8 mouse cellular contexts compared by ENCODE assay signal in genomic region chr8:13105908-13106551, GRCm38 (mm10). TPM values are rescaled to one million over a fixed set of nuclear protein-coding genes. Genes with fewer than 3 reads are reported as not detected.
A peak's percentile ranks its signal among the peaks of the same experiment; 100 is the strongest.
DNase-seq lines count a peak whose midpoint lies in the region; ATAC-seq and TF ChIP-seq lines count a peak whose summit lies in the region.

No protein-coding gene starts in this region.

- H3K9me3 ChIP-seq in heart, embryonic 12.5 days (replicated peaks): no peaks in the 10 kb centered on the region
- H3K9me3 ChIP-seq in embryonic facial prominence, embryonic 13.5 days: no peaks in the 10 kb centered on the region
- H3K9me3 ChIP-seq in hindbrain, embryonic 13.5 days: no peaks in the 10 kb centered on the region

- no peak for TF ChIP-seq CTCF in liver, adult 2 months (IDR thresholded peaks at IDR 0.05; ENCODE audit: low read depth, low read length)
- TF ChIP-seq CTCF in olfactory bulb, adult 2 months (IDR thresholded peaks at IDR 0.05; ENCODE audit: insufficient read depth, low read depth, low read length): no peak

- peak overlapping the region; percentile 90 for H3K4me2 ChIP-seq in heart, embryonic 12.5 days
- peak overlapping the region; percentile 95 for H3K4me2 ChIP-seq in embryonic facial prominence, embryonic 13.5 days
- H3K4me2 ChIP-seq in hindbrain, embryonic 13.5 days: peak overlapping the region; percentile 98

- peaks cover 48% of the 10 kb centered on the region for H3K79me2 ChIP-seq in liver, adult 2 months (ENCODE audit: control insufficient read depth, insufficient read depth, low read length)

- intact Hi-C loops in heart, postnatal 10 days (cut with DNase I): loop anchor here (5.0 kb wide), 1 partner anchor 129 kb away; no protein-coding TSS in a partner anchor

- H3K36me3 ChIP-seq in heart, embryonic 12.5 days: peaks cover 16% of the 10 kb centered on the region
- H3K36me3 ChIP-seq in embryonic facial prominence, embryonic 13.5 days: peaks cover 21% of the 10 kb centered on the region
- H3K36me3 ChIP-seq in hindbrain, embryonic 13.5 days: peaks cover 10% of the 10 kb centered on the region
- H3K36me3 ChIP-seq in liver, adult 2 months (ENCODE audit: control insufficient read depth, insufficient read depth, low read length): peaks cover 2% of the 10 kb centered on the region

- peaks cover 37% of the 10 kb centered on the region for H3K4me1 ChIP-seq in heart, embryonic 12.5 days (replicated peaks)
- H3K4me1 ChIP-seq in embryonic facial prominence, embryonic 13.5 days: peaks cover 30% of the 10 kb centered on the region
- peaks cover 59% of the 10 kb centered on the region for H3K4me1 ChIP-seq in hindbrain, embryonic 13.5 days (replicated peaks)
- H3K4me1 ChIP-seq in liver, adult 2 months (ENCODE audit: control insufficient read depth, insufficient read depth, low read length): peaks cover 16% of the 10 kb centered on the region
- H3K4me1 ChIP-seq in olfactory bulb, adult 2 months (ENCODE audit: control insufficient read depth, insufficient read depth, low read length): peaks cover 2% of the 10 kb centered on the region; the same call in 1 of the 2 replicates

- ATAC-seq in heart, embryonic 12.5 days (ENCODE audit: insufficient number of reproducible peaks, low FRiP score): peak; percentile 63
- peak; percentile 40; the same call in 1 of the 2 replicates for ATAC-seq in embryonic facial prominence, embryonic 13.5 days (ENCODE audit: insufficient number of reproducible peaks, insufficient read depth, low FRiP score, low TSS enrichment, low read depth)
- ATAC-seq in hindbrain, embryonic 13.5 days (ENCODE audit: low FRiP score): peak; percentile 65

- WGBS in heart, embryonic 12.5 days: under 1% methylated on average over 53 of the region's 63 CpGs
- under 1% methylated on average over 63 of the region's 63 CpGs for WGBS in embryonic facial prominence, embryonic 13.5 days
- under 1% methylated on average over 62 of the region's 63 CpGs for WGBS in hindbrain, embryonic 13.5 days
- under 1% methylated on average over 49 of the region's 63 CpGs for WGBS in liver, adult 2 months
- 1% methylated on average over 63 of the region's 63 CpGs for WGBS in olfactory bulb, adult 2 months

- no peaks in the 10 kb centered on the region for H3K27me3 ChIP-seq in heart, embryonic 12.5 days (replicated peaks)
- no peaks in the 10 kb centered on the region for H3K27me3 ChIP-seq in embryonic facial prominence, embryonic 13.5 days
- no peaks in the 10 kb centered on the region for H3K27me3 ChIP-seq in hindbrain, embryonic 13.5 days
- no peaks in the 10 kb centered on the region for H3K27me3 ChIP-seq in liver, adult 2 months (ENCODE audit: control insufficient read depth, insufficient read depth, low read length)

- no peak for TF ChIP-seq POLR2A in liver, adult 2 months (IDR thresholded peaks at IDR 0.05; ENCODE audit: extremely low read depth, insufficient read depth, low read length)
- no peak; the same call in 1 of the 2 replicates for TF ChIP-seq POLR2A in olfactory bulb, adult 2 months (IDR thresholded peaks at IDR 0.05; ENCODE audit: insufficient read depth, low read depth, low read length)

- DNase-seq in heart, postnatal 10 days: no peak
- peak; percentile 42 for DNase-seq in ES-CJ7 (ENCODE audit: low read depth, low spot score)
- DNase-seq in liver, adult 2 months (ENCODE audit: extremely low read depth, low read depth, low spot score): peak; percentile 84
- no peak for DNase-seq in ovary, adult 18-20 months (ENCODE audit: low spot score)

- peak overlapping the region; percentile 98 for H3K4me3 ChIP-seq in heart, embryonic 12.5 days
- H3K4me3 ChIP-seq in embryonic facial prominence, embryonic 13.5 days: peak overlapping the region; percentile 65
- peak overlapping the region; percentile 82 for H3K4me3 ChIP-seq in hindbrain, embryonic 13.5 days
- H3K4me3 ChIP-seq in liver, adult 2 months (ENCODE audit: insufficient read depth, low read depth, low read length): peak overlapping the region; percentile 97
- peak overlapping the region; percentile 78 for H3K4me3 ChIP-seq in olfactory bulb, adult 2 months (ENCODE audit: insufficient read depth, low read depth, low read length)

- peak overlapping the region; percentile 95 for H3K9ac ChIP-seq in heart, embryonic 12.5 days
- H3K9ac ChIP-seq in embryonic facial prominence, embryonic 13.5 days: peak overlapping the region; percentile 88
- H3K9ac ChIP-seq in hindbrain, embryonic 13.5 days: peak overlapping the region; percentile 97
- peak overlapping the region; percentile 99 for H3K9ac ChIP-seq in liver, adult 2 months (ENCODE audit: low read depth, low read length)

- peak overlapping the region; percentile 79 for H3K27ac ChIP-seq in heart, embryonic 12.5 days (ENCODE audit: poor library complexity, severe bottlenecking)
- peak overlapping the region; percentile 91 for H3K27ac ChIP-seq in embryonic facial prominence, embryonic 13.5 days
- peak overlapping the region; percentile 96 for H3K27ac ChIP-seq in hindbrain, embryonic 13.5 days
- H3K27ac ChIP-seq in liver, adult 2 months (replicated peaks; ENCODE audit: insufficient read depth, low read depth, low read length): peak overlapping the region; percentile 98
- no peak overlapping the region; the same call in 1 of the 2 replicates for H3K27ac ChIP-seq in olfactory bulb, adult 2 months (ENCODE audit: insufficient read depth, low read depth, low read length)

RNA-seq across cellular contexts. Expression of gene Cul4a, which starts 0.6 kb away (rescaled TPM):
- polyA plus RNA-seq in heart, embryonic 12.5 days (2016; fragmentation: Nextera tagmentation; extraction: Ambion mirVana): 124 and 137 TPM in 2 replicates
- 10 to 100 TPM; 83.0 to 84.8 TPM for total RNA-seq in heart, postnatal 10 days (2021)
- 89.4 and 100 TPM in 2 replicates for polyA plus RNA-seq in embryonic facial prominence, embryonic 13.5 days (2015; fragmentation: Nextera tagmentation; extraction: Ambion mirVana)
- polyA plus RNA-seq in hindbrain, embryonic 13.5 days (2015; fragmentation: Nextera tagmentation; extraction: Ambion mirVana): 71.7 and 73.0 TPM in 2 replicates
- total RNA-seq in liver, adult 2 months (2014; rRNA removed): 85.4 and 95.0 TPM in 2 replicates
- polyA plus RNA-seq in liver, adult 2 months (2012; rRNA removed): 42.4 and 46.0 TPM in 2 replicates
- 235 TPM in 1 of 2 replicates, not detected in the other for polyA plus RNA-seq in olfactory bulb, adult 2 months (2012; ENCODE audit: insufficient read depth, insufficient read length, low replicate concordance, missing spikeins)

RNA-seq across cellular contexts. Expression of gene Pcid2, which starts 0.8 kb away (rescaled TPM):
- polyA plus RNA-seq in heart, embryonic 12.5 days (2016; fragmentation: Nextera tagmentation; extraction: Ambion mirVana): 29.3 and 29.5 TPM in 2 replicates
- total RNA-seq in heart, postnatal 10 days (2021): 10 to 100 TPM; 11.7 to 12.0 TPM
- 48.9 and 50.1 TPM in 2 replicates for polyA plus RNA-seq in embryonic facial prominence, embryonic 13.5 days (2015; fragmentation: Nextera tagmentation; extraction: Ambion mirVana)
- polyA plus RNA-seq in hindbrain, embryonic 13.5 days (2015; fragmentation: Nextera tagmentation; extraction: Ambion mirVana): 41.7 and 44.3 TPM in 2 replicates
- total RNA-seq in liver, adult 2 months (2014; rRNA removed): 7.0 and 11.2 TPM in 2 replicates
- 11.6 and 12.2 TPM in 2 replicates for polyA plus RNA-seq in liver, adult 2 months (2012; rRNA removed)
- polyA plus RNA-seq in olfactory bulb, adult 2 months (2012; ENCODE audit: insufficient read depth, insufficient read length, low replicate concordance, missing spikeins): not detected in 2 replicates

RNA-seq across cellular contexts. Expression of gene Proz, which starts 45.3 kb away (rescaled TPM):
- polyA plus RNA-seq in heart, embryonic 12.5 days (2016; fragmentation: Nextera tagmentation; extraction: Ambion mirVana): 0.39 and 0.92 TPM in 2 replicates
- total RNA-seq in heart, postnatal 10 days (2021): not detected
- polyA plus RNA-seq in embryonic facial prominence, embryonic 13.5 days (2015; fragmentation: Nextera tagmentation; extraction: Ambion mirVana): 0.20 and 0.74 TPM in 2 replicates
- 0.73 and 1.1 TPM in 2 replicates for polyA plus RNA-seq in hindbrain, embryonic 13.5 days (2015; fragmentation: Nextera tagmentation; extraction: Ambion mirVana)
- 240 and 252 TPM in 2 replicates for total RNA-seq in liver, adult 2 months (2014; rRNA removed)
- 374 and 460 TPM in 2 replicates for polyA plus RNA-seq in liver, adult 2 months (2012; rRNA removed)
- not detected in 2 replicates for polyA plus RNA-seq in olfactory bulb, adult 2 months (2012; ENCODE audit: insufficient read depth, insufficient read length, low replicate concordance, missing spikeins)

RNA-seq across cellular contexts. Expression of gene Lamp1, which starts 52.9 kb away (rescaled TPM):
- 364 and 372 TPM in 2 replicates for polyA plus RNA-seq in heart, embryonic 12.5 days (2016; fragmentation: Nextera tagmentation; extraction: Ambion mirVana)
- total RNA-seq in heart, postnatal 10 days (2021): 100 to 1,000 TPM; 310 to 323 TPM
- polyA plus RNA-seq in embryonic facial prominence, embryonic 13.5 days (2015; fragmentation: Nextera tagmentation; extraction: Ambion mirVana): 259 and 270 TPM in 2 replicates
- polyA plus RNA-seq in hindbrain, embryonic 13.5 days (2015; fragmentation: Nextera tagmentation; extraction: Ambion mirVana): 272 and 273 TPM in 2 replicates
- 381 and 420 TPM in 2 replicates for total RNA-seq in liver, adult 2 months (2014; rRNA removed)
- polyA plus RNA-seq in liver, adult 2 months (2012; rRNA removed): 563 and 625 TPM in 2 replicates
- polyA plus RNA-seq in olfactory bulb, adult 2 months (2012; ENCODE audit: insufficient read depth, insufficient read length, low replicate concordance, missing spikeins): 207 TPM in 1 of 2 replicates, not detected in the other

Comparison
In these comparisons a context has a peak if more than half of its experiments do, and no peak if none do; other contexts are left out.
1. DNase-seq: peak in ES-CJ7 (single experiment) and liver, adult 2 months (single experiment); none in heart, postnatal 10 days (0 of 2) and ovary, adult 18-20 months (single experiment).
2. RNA of gene Proz, which starts 45.3 kb away (polyA plus RNA-seq): 374 to 460 TPM in liver, adult 2 months; 0.39 to 0.92 TPM in heart, embryonic 12.5 days, 0.73 to 1.1 TPM in hindbrain, embryonic 13.5 days, 0.20 to 0.74 TPM in embryonic facial prominence, embryonic 13.5 days and not detected in olfactory bulb, adult 2 months; every median in the first group is over 100 times any median in the second.
3. Peak in every context shown above with its lines, with median percentiles within 50 percentile points of each other: ATAC-seq, H3K4me2 ChIP-seq, H3K4me3 ChIP-seq and H3K9ac ChIP-seq.